ENCODE assay signal across 9 mouse cellular contexts in the genomic region with DNA sequence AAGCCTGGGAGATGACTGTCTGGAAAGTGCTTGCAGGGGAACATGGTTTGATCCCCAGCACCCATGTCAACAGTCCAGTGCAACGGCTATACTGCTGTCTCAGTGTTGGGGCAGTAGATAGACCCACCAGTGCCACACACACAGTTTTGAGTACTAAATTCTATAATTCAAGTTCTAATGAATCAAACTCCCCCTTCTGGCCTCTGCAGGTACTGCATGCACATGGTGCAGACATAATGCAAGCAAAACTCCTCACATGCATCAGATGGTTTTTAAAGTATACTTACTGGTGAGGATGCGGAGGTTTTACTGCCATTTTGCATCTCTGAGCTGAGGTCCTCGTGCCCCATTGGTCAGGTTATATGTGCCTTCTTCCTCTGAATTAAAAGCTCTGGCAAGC. TPM values are rescaled to one million over a fixed set of nuclear protein-coding genes. Genes with fewer than 3 reads are reported as not detected.
DNase-seq lines count a peak whose midpoint lies in the region; ATAC-seq and TF ChIP-seq lines count a peak whose summit lies in the region.
"Had no signal": no experiment of that assay in that cellular context is flagged by ENCODE, and none has a peak within 500 bp of the region (broad histone marks: within the 10 kb centered on the region; RNA-seq: fewer than 3 reads in every experiment).

No protein-coding gene starts in this region.

- ATAC-seq in heart, postnatal 0 days (ENCODE audit: insufficient read depth, low read depth) = no peak
- ATAC-seq in embryonic facial prominence, embryonic 11.5 days (replicated peaks; ENCODE audit: insufficient number of reproducible peaks, low FRiP score, low TSS enrichment, low read depth) = no peak
- ATAC-seq in forebrain, embryonic 16.5 days = no peak

- H3K36me3 ChIP-seq in heart, postnatal 0 days (replicated peaks; ENCODE audit: control insufficient read depth, insufficient read depth, low read length) = peaks cover 50% of the 10 kb centered on the region
- peaks cover 24% of the 10 kb centered on the region for H3K36me3 ChIP-seq in embryonic facial prominence, embryonic 11.5 days (replicated peaks; ENCODE audit: control insufficient read depth, insufficient read depth, low read depth, low read length)
- H3K36me3 ChIP-seq in forebrain, embryonic 16.5 days (ENCODE audit: control insufficient read depth, insufficient read depth) = peaks cover 9% of the 10 kb centered on the region

- DNase-seq in heart, postnatal 0 days (ENCODE audit: low spot score) = no peak
- no peak for DNase-seq in heart, adult 18-20 months
- peak; percentile 63 for DNase-seq in right cerebral cortex, postnatal 14 days
- no peak for DNase-seq in right cerebral cortex, postnatal 36 days (ENCODE audit: low spot score in 2 of 2)
- peak; percentile 58 for DNase-seq in embryonic facial prominence, embryonic 11.5 days (ENCODE audit: low spot score)
- peak; percentile 54 for DNase-seq in thymus, postnatal 0 days (ENCODE audit: low spot score)
- no peak for DNase-seq in left cerebral cortex, adult 18-20 months (ENCODE audit: low spot score in 2 of 2)

- H3K9me3 ChIP-seq in heart, postnatal 0 days (replicated peaks; ENCODE audit: control insufficient read depth, low read length) = no peaks in the 10 kb centered on the region
- no peaks in the 10 kb centered on the region for H3K9me3 ChIP-seq in embryonic facial prominence, embryonic 11.5 days (replicated peaks; ENCODE audit: control insufficient read depth, low read length)
- peaks cover 2% of the 10 kb centered on the region; the same call in 1 of the 2 replicates for H3K9me3 ChIP-seq in forebrain, embryonic 16.5 days (ENCODE audit: control insufficient read depth, low read length)

- TF ChIP-seq EP300 in heart, postnatal 0 days (IDR thresholded peaks at IDR 0.05; ENCODE audit: low read depth) = no peak

- no peak overlapping the region for H3K4me3 ChIP-seq in heart, postnatal 0 days (ENCODE audit: low read depth, low read length)
- H3K4me3 ChIP-seq in embryonic facial prominence, embryonic 11.5 days (ENCODE audit: low read depth, low read length) = no peak overlapping the region
- H3K4me3 ChIP-seq in forebrain, embryonic 16.5 days (replicated peaks; ENCODE audit: low read length) = no peak overlapping the region

- H3K4me2 ChIP-seq in heart, postnatal 0 days (ENCODE audit: low read depth, low read length) = no peak overlapping the region
- no peak overlapping the region for H3K4me2 ChIP-seq in embryonic facial prominence, embryonic 11.5 days (ENCODE audit: low read depth, low read length)
- no peak overlapping the region for H3K4me2 ChIP-seq in forebrain, embryonic 16.5 days (ENCODE audit: low read length)

- peak; percentile 41 for TF ChIP-seq CTCF in heart, postnatal 0 days (IDR thresholded peaks at IDR 0.05; ENCODE audit: low read depth)

- no peak overlapping the region for H3K27ac ChIP-seq in heart, postnatal 0 days (ENCODE audit: low read depth)
- no peak overlapping the region for H3K27ac ChIP-seq in embryonic facial prominence, embryonic 11.5 days (replicated peaks; ENCODE audit: low read depth, low read length)
- no peak overlapping the region for H3K27ac ChIP-seq in forebrain, embryonic 16.5 days (ENCODE audit: low read length)
- H3K27ac ChIP-seq: macrophage had no signal

- H3K4me1 ChIP-seq in heart, postnatal 0 days (ENCODE audit: control insufficient read depth, insufficient read depth) = no peaks in the 10 kb centered on the region
- H3K4me1 ChIP-seq in embryonic facial prominence, embryonic 11.5 days (ENCODE audit: control insufficient read depth, insufficient read depth, low read length) = no peaks in the 10 kb centered on the region
- no peaks in the 10 kb centered on the region for H3K4me1 ChIP-seq in forebrain, embryonic 16.5 days (replicated peaks; ENCODE audit: control insufficient read depth, insufficient read depth, low read length)

- no peaks in the 10 kb centered on the region for H3K27me3 ChIP-seq in heart, postnatal 0 days (ENCODE audit: control insufficient read depth, insufficient read depth, low read length)
- no peaks in the 10 kb centered on the region for H3K27me3 ChIP-seq in embryonic facial prominence, embryonic 11.5 days (ENCODE audit: control insufficient read depth, insufficient read depth, low read length)
- no peaks in the 10 kb centered on the region for H3K27me3 ChIP-seq in forebrain, embryonic 16.5 days (replicated peaks; ENCODE audit: control insufficient read depth, insufficient read depth, low read length)

- WGBS in heart, postnatal 0 days = 91% methylated on average over 3 of the region's 3 CpGs
- 93% methylated on average over 3 of the region's 3 CpGs for WGBS in embryonic facial prominence, embryonic 11.5 days
- WGBS in forebrain, embryonic 16.5 days = 91% methylated on average over 3 of the region's 3 CpGs

- no peak overlapping the region for H3K9ac ChIP-seq in heart, postnatal 0 days (replicated peaks; ENCODE audit: low read depth, low read length)
- no peak overlapping the region for H3K9ac ChIP-seq in embryonic facial prominence, embryonic 11.5 days (replicated peaks; ENCODE audit: low read length)
- H3K9ac ChIP-seq in forebrain, embryonic 16.5 days (replicated peaks; ENCODE audit: low read depth, low read length) = no peak overlapping the region

RNA-seq across cellular contexts. Expression of a gene that starts 13.4 kb away (rescaled TPM):
- total RNA-seq in heart, postnatal 0 days (2014; rRNA removed; ENCODE audit: low replicate concordance) = 16.9 and 23.2 TPM in 2 replicates
- polyA plus RNA-seq in heart, postnatal 0 days (2015; fragmentation: Nextera tagmentation; extraction: Ambion mirVana) = 22.0 and 27.4 TPM in 2 replicates
- 10 to 100 TPM; 10.5 to 14.9 TPM for total RNA-seq in heart, adult 18-20 months (2021)
- 22.2 and 22.4 TPM in 2 replicates for polyA plus RNA-seq in embryonic facial prominence, embryonic 11.5 days (2014; fragmentation: Nextera tagmentation; extraction: Ambion mirVana)
- polyA plus RNA-seq in thymus, postnatal 0 days (2015; fragmentation: Nextera tagmentation; extraction: Ambion mirVana) = 30.7 and 41.4 TPM in 2 replicates
- total RNA-seq in left cerebral cortex, adult 18-20 months (2021) = 10 to 100 TPM; 16.9 to 23.7 TPM
- polyA plus RNA-seq in forebrain, embryonic 16.5 days (2015; fragmentation: Nextera tagmentation; extraction: Ambion mirVana) = 32.7 and 42.7 TPM in 2 replicates

RNA-seq across cellular contexts. Expression of a gene that starts 20.6 kb away (rescaled TPM):
- 8.0 and 10.7 TPM in 2 replicates for total RNA-seq in heart, postnatal 0 days (2014; rRNA removed; ENCODE audit: low replicate concordance)
- 8.4 and 9.3 TPM in 2 replicates for polyA plus RNA-seq in heart, postnatal 0 days (2015; fragmentation: Nextera tagmentation; extraction: Ambion mirVana)
- total RNA-seq in heart, adult 18-20 months (2021) = 1 to 10 TPM; 5.4 to 5.9 TPM
- 23.1 and 25.8 TPM in 2 replicates for polyA plus RNA-seq in embryonic facial prominence, embryonic 11.5 days (2014; fragmentation: Nextera tagmentation; extraction: Ambion mirVana)
- polyA plus RNA-seq in thymus, postnatal 0 days (2015; fragmentation: Nextera tagmentation; extraction: Ambion mirVana) = 10.0 and 11.3 TPM in 2 replicates
- 10 to 100 TPM; 17.8 to 19.5 TPM for total RNA-seq in left cerebral cortex, adult 18-20 months (2021)
- 20.5 and 21.8 TPM in 2 replicates for polyA plus RNA-seq in forebrain, embryonic 16.5 days (2015; fragmentation: Nextera tagmentation; extraction: Ambion mirVana)

RNA-seq across cellular contexts. Expression of a gene that starts 33.2 kb away (rescaled TPM):
- 56.5 and 70.4 TPM in 2 replicates for total RNA-seq in heart, postnatal 0 days (2014; rRNA removed; ENCODE audit: low replicate concordance)
- polyA plus RNA-seq in heart, postnatal 0 days (2015; fragmentation: Nextera tagmentation; extraction: Ambion mirVana) = 24.7 and 31.8 TPM in 2 replicates
- 10 to 100 TPM; 82.1 to 83.9 TPM for total RNA-seq in heart, adult 18-20 months (2021)
- polyA plus RNA-seq in embryonic facial prominence, embryonic 11.5 days (2014; fragmentation: Nextera tagmentation; extraction: Ambion mirVana) = 3.2 TPM in 2 replicates
- polyA plus RNA-seq in thymus, postnatal 0 days (2015; fragmentation: Nextera tagmentation; extraction: Ambion mirVana) = 8.9 and 10.2 TPM in 2 replicates
- 10 to 100 TPM; 20.2 to 20.3 TPM for total RNA-seq in left cerebral cortex, adult 18-20 months (2021)
- 2.9 and 3.6 TPM in 2 replicates for polyA plus RNA-seq in forebrain, embryonic 16.5 days (2015; fragmentation: Nextera tagmentation; extraction: Ambion mirVana)

RNA-seq across cellular contexts. Expression of a gene that starts 42.0 kb away (rescaled TPM):
- total RNA-seq in heart, postnatal 0 days (2014; rRNA removed; ENCODE audit: low replicate concordance) = 92.5 and 95.3 TPM in 2 replicates
- 41.4 and 47.7 TPM in 2 replicates for polyA plus RNA-seq in heart, postnatal 0 days (2015; fragmentation: Nextera tagmentation; extraction: Ambion mirVana)
- total RNA-seq in heart, adult 18-20 months (2021) = 100 to 1,000 TPM in 1 of 2 experiments, 10 to 100 TPM in 1; 81.4 to 103 TPM
- 75.0 and 79.3 TPM in 2 replicates for polyA plus RNA-seq in embryonic facial prominence, embryonic 11.5 days (2014; fragmentation: Nextera tagmentation; extraction: Ambion mirVana)
- polyA plus RNA-seq in thymus, postnatal 0 days (2015; fragmentation: Nextera tagmentation; extraction: Ambion mirVana) = 47.2 and 48.3 TPM in 2 replicates
- total RNA-seq in left cerebral cortex, adult 18-20 months (2021) = 10 to 100 TPM; 58.6 to 61.5 TPM
- polyA plus RNA-seq in forebrain, embryonic 16.5 days (2015; fragmentation: Nextera tagmentation; extraction: Ambion mirVana) = 84.2 and 89.8 TPM in 2 replicates

RNA-seq across cellular contexts. Expression of a gene that starts 52.0 kb away (rescaled TPM):
- 1.7 and 11.3 TPM in 2 replicates for total RNA-seq in heart, postnatal 0 days (2014; rRNA removed; ENCODE audit: low replicate concordance)
- 6.5 and 9.0 TPM in 2 replicates for polyA plus RNA-seq in heart, postnatal 0 days (2015; fragmentation: Nextera tagmentation; extraction: Ambion mirVana)
- total RNA-seq in heart, adult 18-20 months (2021) = 1 to 10 TPM; 3.4 to 3.6 TPM
- 21.1 and 21.5 TPM in 2 replicates for polyA plus RNA-seq in embryonic facial prominence, embryonic 11.5 days (2014; fragmentation: Nextera tagmentation; extraction: Ambion mirVana)
- polyA plus RNA-seq in thymus, postnatal 0 days (2015; fragmentation: Nextera tagmentation; extraction: Ambion mirVana) = 18.4 and 18.9 TPM in 2 replicates
- total RNA-seq in left cerebral cortex, adult 18-20 months (2021) = 10 to 100 TPM; 12.3 to 12.7 TPM
- 23.4 and 25.4 TPM in 2 replicates for polyA plus RNA-seq in forebrain, embryonic 16.5 days (2015; fragmentation: Nextera tagmentation; extraction: Ambion mirVana)

Comparison
In these comparisons a context has a peak if more than half of its experiments do, and no peak if none do; other contexts are left out.
1. DNase-seq: peak in right cerebral cortex, postnatal 14 days (single experiment), embryonic facial prominence, embryonic 11.5 days (single experiment) and thymus, postnatal 0 days (single experiment); none in heart, postnatal 0 days (single experiment), heart, adult 18-20 months (0 of 2), right cerebral cortex, postnatal 36 days (0 of 2) and left cerebral cortex, adult 18-20 months (0 of 2).